Mouse (Mus musculus) kidney, adult 2 months (tissue): Measurements from ENCODE around the gene Ckap4. TPM values are rescaled to one million over a fixed set of nuclear protein-coding genes. Genes with fewer than 3 reads are reported as not detected.
"Not testable (repeated sequence)": the region's sequence is repeated elsewhere in the genome, so short reads cannot be mapped to it uniquely, and the experiment has no call there.

ENCODE experiments used
- DNase-seq: peaks from one replicate; pipeline ENCODE4 v3.0.0; 2021
- H3K27ac ChIP-seq: fragments of 200-500 bp; 2 replicates; pipeline ENCODE4 v1.5.1; 2012; ENCODE audit warnings: low read depth, low read length, control low read depth, inconsistent platforms; ENCODE audit not compliant: insufficient read depth
- H3K27me3 ChIP-seq: fragments of 200-500 bp; replicated peaks from 2 replicates; pipeline ENCODE4 v1.6.1; 2012; ENCODE audit warnings: mild to moderate bottlenecking, moderate library complexity, low read length, inconsistent platforms; ENCODE audit not compliant: control insufficient read depth, insufficient read depth
- H3K36me3 ChIP-seq: fragments of 200-500 bp; 2 replicates; pipeline ENCODE4 v1.6.1; 2012; ENCODE audit warnings: mild to moderate bottlenecking, moderate library complexity, low read length, inconsistent platforms; ENCODE audit not compliant: control insufficient read depth, insufficient read depth
- H3K4me1 ChIP-seq: fragments of 200-500 bp; 2 replicates; pipeline ENCODE4 v1.6.1; 2011; ENCODE audit warnings: low read length; ENCODE audit not compliant: control insufficient read depth, insufficient read depth
- H3K4me3 ChIP-seq: fragments of 200-500 bp; 2 replicates; pipeline ENCODE4 v1.5.1; 2011; ENCODE audit warnings: mild to moderate bottlenecking, low read depth, low read length, control low read depth; ENCODE audit not compliant: insufficient read depth
- CTCF ChIP-seq: fragments of 200-500 bp; conservative IDR thresholded peaks from 2 replicates; pipeline ENCODE4 v1.5.1; 2011; ENCODE audit warnings: low read depth, mild to moderate bottlenecking, control low read depth, low read length, moderate library complexity, mixed read lengths; ENCODE audit not compliant: insufficient read depth, insufficient read length
- POLR2A ChIP-seq: fragments of 200-500 bp; IDR thresholded peaks from one replicate; pipeline ENCODE4 v1.6.1; 2011; ENCODE audit warnings: low read depth, low read length, control low read depth
- WGBS: fragments of 180-500 bp; shearing (Covaris S2); methylation state at CpG from one replicate; pipeline ENCODE4 v1.1.7; 2018; 5-methylcytosine and 5-hydroxymethylcytosine counted together
- polyA plus RNA-seq: library from polyadenylated mRNA; depleted of rRNA; stranded (reverse); fragments of >200 nt; gene quantifications from 2 replicates; pipeline ENCODE4 v1.2.3, GENCODE M21; 2012

Ckap4 gene
- polyA plus RNA-seq, 1 experiment = 6.5 TPM

- no peak for DNase-seq
These were observed 35.0 kb downstream of the Ckap4 start for GRCm38 (mm10) chr10:84498867-84499266.

DNA sequence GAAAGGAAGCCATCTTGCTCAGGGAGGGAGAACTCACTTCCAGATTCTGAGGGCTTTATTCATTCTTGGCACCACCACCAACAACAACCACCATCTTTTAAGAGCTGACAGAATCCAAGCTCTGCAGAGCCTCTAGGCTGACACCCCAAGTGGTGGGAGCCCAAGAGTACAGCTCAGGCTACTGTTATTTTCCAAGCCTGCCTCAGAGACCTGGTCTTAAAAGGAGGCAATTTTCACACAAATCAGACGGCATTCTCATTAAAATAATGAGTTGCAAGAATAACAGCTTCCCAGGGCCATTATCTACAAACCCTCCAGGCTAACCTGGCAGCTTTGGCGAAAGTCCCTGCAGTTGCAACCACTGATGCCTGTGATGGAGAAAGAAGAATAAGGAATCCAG, 37.1 kb downstream of the Ckap4 start:
- Histone ChIP-seq H3K27ac (no peak overlapping the region), H3K27me3 (no peaks in the 10 kb centered on the region), H3K4me3 (no peak overlapping the region), H3K4me1 (no peaks in the 10 kb centered on the region), H3K36me3 (no peaks in the 10 kb centered on the region)
- WGBS = 56% methylated on average over 2 of the region's 2 CpGs
- no peak for TF ChIP-seq POLR2A
- no peak for TF ChIP-seq CTCF
- DNase-seq = no peak

More at GRCm38 (mm10) chr10:84498867-84499266, 35.0 kb downstream of the Ckap4 start:
- TF ChIP-seq CTCF (no peak), POLR2A (no peak)
- Histone ChIP-seq H3K36me3 (no peaks in the 10 kb centered on the region), H3K4me1 (no peaks in the 10 kb centered on the region), H3K4me3 (no peak overlapping the region), H3K27me3 (no peaks in the 10 kb centered on the region), H3K27ac (no peak overlapping the region)
- WGBS = 32% methylated on average over 2 of the region's 2 CpGs

DNA sequence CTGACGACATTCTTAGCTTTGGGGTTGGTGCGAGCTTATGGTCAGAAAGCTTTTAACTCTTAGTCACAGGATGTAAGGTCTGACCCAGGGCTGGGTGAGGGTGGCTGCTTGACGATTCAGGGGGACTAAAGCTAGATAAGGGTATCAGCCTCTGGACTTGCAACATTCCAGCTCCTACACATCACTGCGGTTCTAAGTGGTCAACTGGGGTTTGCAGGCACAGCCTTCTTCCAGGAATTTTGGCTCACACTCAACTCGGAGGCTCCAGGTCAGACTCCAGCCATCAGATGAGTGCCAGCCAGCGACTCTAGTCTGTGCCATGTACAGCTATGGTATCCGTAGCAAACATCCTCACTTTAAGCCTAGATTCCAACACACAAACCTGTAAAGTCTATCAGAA, 39.4 kb downstream of the Ckap4 start:
- DNase-seq = no peak
- H3K4me1 ChIP-seq = no peaks in the 10 kb centered on the region
- H3K27me3 ChIP-seq = no peaks in the 10 kb centered on the region
- no peak overlapping the region for H3K27ac ChIP-seq
- 74% methylated on average over 7 of the region's 7 CpGs for WGBS
- H3K36me3 ChIP-seq = no peaks in the 10 kb centered on the region
- H3K4me3 ChIP-seq = no peak overlapping the region
- no peak for TF ChIP-seq CTCF
- TF ChIP-seq POLR2A = no peak

DNA sequence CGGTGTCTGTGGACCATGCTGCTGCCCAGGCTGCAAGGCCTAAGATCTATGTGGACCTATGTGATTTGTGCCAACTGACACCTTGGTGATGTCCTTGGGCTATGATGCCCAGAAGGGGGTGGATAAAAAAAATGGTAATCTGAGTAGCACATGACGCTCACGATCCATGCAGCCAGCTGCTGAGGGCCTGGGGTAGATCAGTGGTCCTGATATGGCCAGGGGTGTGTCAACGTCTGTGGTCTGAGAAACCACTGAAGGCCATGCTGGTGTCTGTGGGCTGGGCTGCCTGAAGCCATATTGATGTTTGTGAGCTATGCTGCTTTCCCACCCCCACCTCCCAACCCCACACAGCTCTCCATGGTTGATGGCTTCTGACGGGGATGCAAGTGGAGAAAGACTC, 43.7 kb downstream of the Ckap4 start:
- DNase-seq = no peak
- no peaks in the 10 kb centered on the region for H3K36me3 ChIP-seq
- no peaks in the 10 kb centered on the region for H3K4me1 ChIP-seq
- no peak overlapping the region for H3K27ac ChIP-seq
- no peak overlapping the region for H3K4me3 ChIP-seq
- H3K27me3 ChIP-seq = no peaks in the 10 kb centered on the region
- TF ChIP-seq CTCF (no peak), POLR2A (no peak)
- 89% methylated on average over 5 of the region's 5 CpGs for WGBS

GRCm38 (mm10) chr10:84488315-84488714, 45.5 kb downstream of the Ckap4 start:
- H3K4me1 ChIP-seq = no peaks in the 10 kb centered on the region
- no peaks in the 10 kb centered on the region for H3K36me3 ChIP-seq
- H3K4me3 ChIP-seq = no peak overlapping the region
- no peaks in the 10 kb centered on the region for H3K27me3 ChIP-seq
- H3K27ac ChIP-seq = no peak overlapping the region
- DNase-seq = peak; percentile 75
- TF ChIP-seq CTCF (peak; percentile 75), POLR2A (no peak)
- 41% methylated on average over 6 of the region's 6 CpGs for WGBS

- TF ChIP-seq CTCF (no peak), POLR2A (no peak)
- H3K27me3 ChIP-seq = no peaks in the 10 kb centered on the region
- 18% methylated on average over 1 of the region's 1 CpGs for WGBS
- no peak overlapping the region for H3K27ac ChIP-seq
- H3K4me1 ChIP-seq = peaks cover 15% of the 10 kb centered on the region
- H3K36me3 ChIP-seq = no peaks in the 10 kb centered on the region
- DNase-seq = no peak
- no peak overlapping the region for H3K4me3 ChIP-seq
These were observed 49.2 kb downstream of the Ckap4 start for GRCm38 (mm10) chr10:84484661-84485060.

DNA sequence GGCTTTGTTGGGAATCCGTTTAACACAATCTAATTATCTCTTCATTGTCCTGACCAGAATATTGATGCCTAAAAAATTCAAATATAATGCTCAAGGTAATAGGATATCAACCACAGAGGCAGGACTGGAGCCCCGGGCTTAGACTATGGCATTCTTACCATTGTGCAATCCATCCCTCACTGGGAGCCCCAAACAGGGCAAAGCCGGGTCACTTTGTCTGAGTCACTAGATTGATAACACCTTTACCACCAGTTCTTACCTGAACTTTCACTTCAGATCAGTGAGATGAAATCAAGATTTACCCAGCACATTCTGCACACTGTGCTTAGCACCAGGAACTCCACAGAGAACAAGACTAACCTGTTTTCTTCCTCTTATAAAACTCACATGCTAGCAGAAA, 50.3 kb downstream of the Ckap4 start:
- Histone ChIP-seq H3K4me3 (no peak overlapping the region), H3K36me3 (no peaks in the 10 kb centered on the region), H3K27me3 (no peaks in the 10 kb centered on the region), H3K4me1 (peaks cover 18% of the 10 kb centered on the region), H3K27ac (no peak overlapping the region)
- no peak for DNase-seq
- WGBS = 78% methylated on average over 3 of the region's 3 CpGs
- no peak for TF ChIP-seq POLR2A
- no peak for TF ChIP-seq CTCF

DNA sequence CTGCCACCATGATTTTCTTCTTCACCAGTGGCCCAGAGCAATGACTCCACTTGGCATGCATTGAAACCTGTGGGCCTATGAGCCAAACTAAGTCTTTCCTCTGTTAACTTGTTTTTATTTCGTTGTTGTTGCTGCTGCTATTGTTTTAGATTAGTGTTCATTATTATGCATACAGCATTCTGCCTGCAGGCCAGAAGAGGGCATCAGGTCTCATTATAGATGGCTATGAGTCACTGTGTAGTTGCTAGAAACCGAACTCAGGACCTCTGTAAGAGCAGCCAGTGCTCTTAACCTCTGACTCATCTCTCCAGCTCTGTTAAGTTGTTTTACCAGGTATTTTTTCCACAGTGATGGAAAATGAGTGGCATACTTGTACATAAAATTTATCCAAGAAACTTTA, 50.8 kb downstream of the Ckap4 start:
- DNase-seq = no peak
- TF ChIP-seq CTCF = no peak
- TF ChIP-seq POLR2A = no peak
- H3K36me3 ChIP-seq = no peaks in the 10 kb centered on the region
- no peaks in the 10 kb centered on the region for H3K27me3 ChIP-seq
- no peak overlapping the region for H3K27ac ChIP-seq
- H3K4me1 ChIP-seq = peaks cover 18% of the 10 kb centered on the region
- no peak overlapping the region for H3K4me3 ChIP-seq
- WGBS = 78% methylated on average over 2 of the region's 2 CpGs

- not testable (repeated sequence) for H3K27ac ChIP-seq, H3K36me3 ChIP-seq, DNase-seq, H3K4me3 ChIP-seq, H3K27me3 ChIP-seq
- H3K4me1 ChIP-seq = peaks cover 18% of the 10 kb centered on the region
- 95% methylated on average over 15 of the region's 15 CpGs for WGBS
These were observed 51.4 kb downstream of the Ckap4 start for GRCm38 (mm10) chr10:84482418-84482817.
